Mouse (Mus musculus): Measurements from ENCODE around the gene Uqcr10.

- TF ChIP-seq POLR2A (IDR thresholded peaks at IDR 0.05; ENCODE audit: borderline replicate concordance, extremely low read depth, low read depth, low read length): no peak
- no peak for TF ChIP-seq CTCF (IDR thresholded peaks at IDR 0.05; ENCODE audit: insufficient read depth, low read length)
These were observed 1.0 kb upstream of the Uqcr10 start for GRCm38 (mm10) chr11:4705178-4705577.
